Mouse (Mus musculus): Measurements from ENCODE around the gene Commd4.
A peak's percentile ranks its signal among the peaks of the same experiment; 100 is the strongest.
"Not testable (repeated sequence)": the region's sequence is repeated elsewhere in the genome, so short reads cannot be mapped to it uniquely, and the experiment has no call there.

The Commd4 gene

GRCm38 (mm10) chr9:57158013-57158470 is at the start of gene Commd4:
Commd4 (minus strand) TSS chr9:57158331.
- DNase-seq = peak; percentile 87

- DNase-seq = no peak
These were observed 48.8 kb upstream of the Commd4 start for GRCm38 (mm10) chr9:57206896-57207295.

- DNase-seq = not testable (repeated sequence)
These were observed 45.4 kb upstream of the Commd4 start for GRCm38 (mm10) chr9:57203571-57203970.

GRCm38 (mm10) chr9:57202981-57203380 is 44.9 kb upstream of the Commd4 start:
- DNase-seq = no peak

- DNase-seq = no peak
These were observed 39.3 kb upstream of the Commd4 start for GRCm38 (mm10) chr9:57197414-57197813.

- DNase-seq = no peak
These were observed 38.6 kb upstream of the Commd4 start for GRCm38 (mm10) chr9:57196708-57197107.

GRCm38 (mm10) chr9:57168411-57168810 is 10.3 kb upstream of the Commd4 start:
- no peak for DNase-seq

- no peak for DNase-seq
These were observed 8.0 kb upstream of the Commd4 start for GRCm38 (mm10) chr9:57166173-57166572.

GRCm38 (mm10) chr9:57163137-57163536 is 5.0 kb upstream of the Commd4 start:
- DNase-seq = no peak

GRCm38 (mm10) chr9:57162496-57162895 is 4.4 kb upstream of the Commd4 start:
- DNase-seq = peak; percentile 31

- no peak for DNase-seq
These were observed 375 bp upstream of the Commd4 start for GRCm38 (mm10) chr9:57158506-57158905.

- DNase-seq = no peak
These were observed 632 bp downstream of the Commd4 start for GRCm38 (mm10) chr9:57157499-57157898.

- no peak for DNase-seq
These were observed 1.3 kb downstream of the Commd4 start for GRCm38 (mm10) chr9:57156823-57157222.

GRCm38 (mm10) chr9:57156383-57156782 is 1.7 kb downstream of the Commd4 start:
- DNase-seq = no peak

GRCm38 (mm10) chr9:57152331-57152730 is 5.8 kb downstream of the Commd4 start:
- no peak for DNase-seq

GRCm38 (mm10) chr9:57150192-57150591 is 7.9 kb downstream of the Commd4 start:
- DNase-seq = no peak

GRCm38 (mm10) chr9:57149021-57149420 is 9.1 kb downstream of the Commd4 start:
- DNase-seq = no peak

- peak; percentile 88 for DNase-seq
These were observed 9.8 kb downstream of the Commd4 start, which contains the start of gene Neil1 for GRCm38 (mm10) chr9:57148144-57148878. Neil1 (minus strand) TSS chr9:57148305.

- no peak for DNase-seq
These were observed 10.7 kb downstream of the Commd4 start for GRCm38 (mm10) chr9:57147205-57148143.

- DNase-seq = no peak
These were observed 11.6 kb downstream of the Commd4 start for GRCm38 (mm10) chr9:57146451-57147066.

- DNase-seq = no peak
These were observed 13.3 kb downstream of the Commd4 start for GRCm38 (mm10) chr9:57144830-57145229.

GRCm38 (mm10) chr9:57143212-57143611 is 14.9 kb downstream of the Commd4 start:
- DNase-seq = no peak

Measured in kidney, adult 18-20 months (tissue).